Mouse (Mus musculus) urinary bladder, adult 18-20 months (tissue): ENCODE results near the gene Cct5.

Experiments used
- DNase-seq, 2 experiments: peaks; one replicate each; pipeline ENCODE4 v3.0.0; 2022; ENCODE audit warnings: low spot score in 2 of 2, mixed read lengths in 2 of 2

Cct5 gene

DNA sequence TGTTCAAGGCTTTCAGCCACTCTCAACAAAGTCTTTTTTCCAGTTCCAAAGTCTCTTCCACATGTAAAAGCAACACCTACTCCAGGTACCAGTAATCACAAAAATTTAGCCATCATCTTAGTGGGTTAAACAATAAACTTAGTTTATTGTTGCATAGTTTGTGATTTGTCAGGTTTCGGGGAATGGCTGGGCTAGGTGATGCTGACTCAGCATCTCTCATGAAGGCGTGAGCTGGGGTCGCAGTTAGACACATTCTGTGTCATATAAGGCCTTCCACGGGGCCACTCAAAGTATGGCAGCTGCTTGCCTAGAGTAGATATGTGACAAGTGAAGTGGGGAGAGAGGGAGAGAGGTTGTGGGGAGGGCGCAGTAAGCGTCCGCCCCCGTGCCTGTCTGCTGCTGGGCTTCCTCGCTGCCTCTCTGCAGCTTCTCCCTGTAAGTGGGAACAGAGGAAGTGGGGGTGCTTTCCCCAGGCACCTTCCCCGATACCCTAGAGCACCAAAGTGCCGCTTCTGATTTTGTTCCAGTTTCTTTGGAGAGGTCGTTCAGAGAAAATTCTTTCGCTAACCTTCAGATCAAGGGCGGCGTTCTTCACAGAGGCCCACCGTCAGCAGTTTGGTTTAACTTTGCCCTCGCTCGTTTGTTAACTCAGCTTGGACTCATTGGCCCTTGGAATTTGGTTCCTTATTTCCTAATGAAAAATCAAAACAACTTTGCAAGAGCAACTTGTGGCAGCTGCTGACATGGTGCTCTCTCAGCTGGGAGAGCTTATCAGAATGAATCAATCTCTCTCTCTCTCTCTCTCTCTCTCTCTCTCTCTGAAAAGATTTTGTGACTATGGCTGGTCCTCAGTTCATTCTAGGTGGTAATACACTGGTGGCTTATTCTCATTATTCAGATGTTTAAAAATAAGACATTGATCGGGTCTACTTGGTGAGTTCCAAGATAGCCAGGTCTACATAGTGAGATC, 37.7 kb downstream of the Cct5 start:
- DNase-seq: no peak

DNA sequence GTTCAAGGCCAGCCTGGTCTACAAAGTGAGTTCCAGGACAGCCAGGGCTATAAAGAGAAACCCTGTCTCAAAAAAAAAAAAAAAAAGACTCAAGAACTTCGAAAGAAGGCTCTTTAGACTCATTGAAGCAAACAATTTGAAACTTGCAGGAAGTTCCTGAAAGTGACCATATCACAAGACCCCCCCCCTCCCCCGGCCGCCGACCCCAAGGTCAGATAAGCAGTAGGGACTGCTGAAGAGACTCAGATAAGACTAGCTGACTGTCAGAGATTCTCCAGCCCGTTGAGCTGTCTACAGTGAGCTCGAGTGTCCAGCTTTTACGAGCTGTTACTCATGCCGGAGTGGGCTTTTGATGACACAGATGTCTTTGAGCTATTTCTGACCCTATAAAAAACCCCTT, 38.8 kb downstream of the Cct5 start:
- no peak for DNase-seq

DNA sequence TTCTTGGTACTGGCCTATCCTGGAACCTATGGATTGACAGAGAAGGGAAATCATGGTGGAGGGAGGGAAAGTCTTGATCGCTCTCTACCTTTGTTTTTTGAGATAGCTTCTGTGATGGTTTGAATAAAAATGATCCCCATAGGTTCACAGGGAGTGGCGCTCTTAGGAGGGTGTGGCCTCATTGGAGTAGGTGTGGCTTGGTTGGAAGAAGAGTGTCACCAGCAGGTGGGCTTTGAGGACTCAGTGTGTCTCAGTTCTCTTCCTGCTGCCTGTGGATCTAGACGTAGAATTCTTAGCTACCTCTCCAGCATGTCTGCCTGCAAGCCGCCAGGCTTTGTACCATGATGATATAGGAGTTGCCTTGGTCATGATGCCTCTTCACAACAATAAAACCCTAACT, 39.6 kb downstream of the Cct5 start:
- DNase-seq: no peak

DNA sequence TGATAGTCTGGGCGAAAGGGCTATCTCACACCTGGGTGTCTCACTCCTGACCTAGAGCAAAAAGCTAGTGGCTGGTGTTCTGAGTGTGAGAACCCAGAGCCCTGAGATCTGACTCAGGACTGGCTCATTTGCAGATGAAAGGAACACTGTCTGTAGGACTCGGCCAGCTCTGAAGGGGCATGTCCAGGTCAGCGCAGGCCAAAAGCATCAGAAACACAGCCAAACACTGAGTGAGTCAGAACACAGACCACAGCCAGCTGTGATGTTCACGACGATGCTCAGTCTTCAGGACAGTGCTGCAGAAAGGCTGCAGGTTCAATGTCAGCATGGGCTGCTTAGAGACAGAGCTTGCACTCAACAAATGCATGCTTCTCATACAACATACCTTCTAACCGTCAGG, 40.2 kb downstream of the Cct5 start:
- DNase-seq: no peak

DNA sequence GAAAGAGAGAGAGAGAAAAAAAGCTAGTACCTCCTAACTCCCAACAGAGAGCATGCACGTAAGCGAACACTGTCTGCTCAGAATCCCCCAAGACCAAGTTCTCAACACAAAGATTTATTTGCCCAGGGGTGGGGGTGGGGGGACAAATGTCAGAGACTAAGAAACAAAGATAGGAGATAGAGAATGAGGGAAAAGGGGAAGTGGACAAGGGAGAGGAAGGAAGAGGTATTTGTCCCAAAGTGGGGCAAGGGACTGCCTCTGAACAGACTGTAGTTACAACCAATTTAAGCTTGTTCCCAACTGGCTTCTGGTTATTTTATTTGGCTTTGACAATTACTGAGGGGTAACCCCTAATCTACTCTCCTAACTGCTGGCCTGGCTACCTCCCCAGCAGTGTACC, 46.7 kb downstream of the Cct5 start:
- DNase-seq: no peak

DNA sequence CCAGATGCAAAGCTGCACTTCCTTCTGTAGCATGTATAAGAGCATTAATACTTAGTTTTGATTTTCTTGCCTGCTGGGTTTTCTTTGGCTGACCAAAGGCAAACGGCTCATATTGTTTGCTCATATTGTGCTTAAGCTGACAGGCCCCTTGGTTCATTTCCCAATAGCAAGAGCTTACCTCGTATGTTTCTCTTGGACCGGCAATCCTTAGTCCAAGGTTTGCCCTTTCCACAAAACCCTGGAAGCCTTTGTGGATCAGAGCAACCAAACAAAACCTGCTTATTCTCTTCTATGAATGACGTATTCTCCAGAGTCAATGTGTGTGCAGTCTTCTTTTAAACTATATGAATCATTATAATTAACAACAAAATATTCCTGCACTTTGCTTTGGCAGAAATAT, 51.2 kb downstream of the Cct5 start:
- no peak for DNase-seq

DNA sequence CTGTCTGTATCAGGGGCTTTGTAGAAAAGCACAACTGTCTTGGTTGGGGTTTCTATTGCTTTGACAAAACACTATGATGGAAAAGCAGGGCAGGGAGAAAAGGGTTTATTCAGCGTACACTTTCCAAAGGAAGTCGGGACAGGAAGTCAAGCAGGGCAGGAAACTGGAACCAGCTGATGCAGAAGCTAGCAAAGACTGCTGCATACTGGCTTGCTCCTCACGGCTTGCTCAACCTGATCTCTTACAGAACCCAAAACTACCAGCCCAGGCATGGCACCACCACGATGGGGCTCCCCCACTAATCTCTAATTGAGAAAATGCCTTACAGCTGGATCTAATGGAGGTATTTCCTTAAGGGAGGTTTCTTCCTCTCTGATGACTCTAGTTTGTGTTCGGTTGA, 54.2 kb downstream of the Cct5 start:
- DNase-seq: no peak

DNA sequence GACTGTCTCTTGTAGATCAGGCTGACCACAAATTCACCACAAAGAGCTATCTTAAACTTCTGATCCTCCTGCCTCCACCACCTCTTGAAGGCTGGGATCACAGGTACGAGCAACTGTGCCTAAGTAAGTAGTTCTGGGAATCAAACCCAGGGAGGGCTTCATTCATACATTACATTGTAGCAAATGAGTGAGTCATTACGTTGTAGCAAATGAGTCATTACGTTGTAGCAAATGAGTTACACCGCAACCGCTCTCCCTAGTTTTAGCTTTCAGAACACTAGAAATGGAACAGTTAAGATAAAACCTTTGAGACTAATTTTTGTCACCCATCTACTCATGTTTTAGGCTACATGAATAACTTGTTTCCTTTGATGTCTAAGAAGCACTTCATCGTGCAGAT, 55.3 kb downstream of the Cct5 start:
- no peak for DNase-seq

DNA sequence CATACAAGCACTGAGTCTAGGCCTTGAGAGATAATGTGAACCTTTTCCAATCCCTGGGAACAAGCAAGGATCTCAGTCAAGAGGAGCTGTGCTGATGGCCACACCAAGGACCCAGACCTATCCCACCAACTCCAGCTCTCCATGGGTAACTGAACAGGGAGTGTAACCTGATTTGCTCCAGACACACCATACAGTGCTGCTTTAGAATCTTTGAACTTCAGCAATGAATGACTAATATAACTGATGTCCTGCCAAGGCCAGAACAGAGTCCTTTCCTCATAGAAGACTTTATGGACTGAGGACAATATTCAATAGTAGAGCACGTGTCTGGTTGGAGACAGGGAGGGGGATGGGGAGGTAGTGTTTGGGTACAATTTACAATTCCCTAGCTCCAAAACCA, 56.5 kb downstream of the Cct5 start:
- DNase-seq: no peak

DNA sequence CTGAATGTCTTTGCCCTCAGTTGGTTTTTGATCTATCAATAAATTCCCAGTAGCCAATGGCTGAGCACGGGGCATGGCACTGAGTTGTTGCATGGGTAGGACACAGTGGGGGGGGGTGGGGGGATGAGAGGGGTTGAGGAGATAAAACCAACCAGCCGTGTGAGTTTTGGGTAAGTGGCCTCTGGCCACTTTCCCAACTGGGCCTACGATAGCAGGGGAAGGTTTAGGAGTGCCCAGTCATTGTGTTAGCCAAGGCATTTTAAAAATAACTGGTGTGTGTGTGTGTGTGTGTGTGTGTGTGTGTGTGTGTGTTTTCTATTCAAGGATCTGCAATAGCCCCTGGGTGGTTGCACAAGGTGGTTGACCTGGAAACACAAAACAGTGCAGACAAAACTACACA, 58.4 kb downstream of the Cct5 start:
- no peak for DNase-seq

DNA sequence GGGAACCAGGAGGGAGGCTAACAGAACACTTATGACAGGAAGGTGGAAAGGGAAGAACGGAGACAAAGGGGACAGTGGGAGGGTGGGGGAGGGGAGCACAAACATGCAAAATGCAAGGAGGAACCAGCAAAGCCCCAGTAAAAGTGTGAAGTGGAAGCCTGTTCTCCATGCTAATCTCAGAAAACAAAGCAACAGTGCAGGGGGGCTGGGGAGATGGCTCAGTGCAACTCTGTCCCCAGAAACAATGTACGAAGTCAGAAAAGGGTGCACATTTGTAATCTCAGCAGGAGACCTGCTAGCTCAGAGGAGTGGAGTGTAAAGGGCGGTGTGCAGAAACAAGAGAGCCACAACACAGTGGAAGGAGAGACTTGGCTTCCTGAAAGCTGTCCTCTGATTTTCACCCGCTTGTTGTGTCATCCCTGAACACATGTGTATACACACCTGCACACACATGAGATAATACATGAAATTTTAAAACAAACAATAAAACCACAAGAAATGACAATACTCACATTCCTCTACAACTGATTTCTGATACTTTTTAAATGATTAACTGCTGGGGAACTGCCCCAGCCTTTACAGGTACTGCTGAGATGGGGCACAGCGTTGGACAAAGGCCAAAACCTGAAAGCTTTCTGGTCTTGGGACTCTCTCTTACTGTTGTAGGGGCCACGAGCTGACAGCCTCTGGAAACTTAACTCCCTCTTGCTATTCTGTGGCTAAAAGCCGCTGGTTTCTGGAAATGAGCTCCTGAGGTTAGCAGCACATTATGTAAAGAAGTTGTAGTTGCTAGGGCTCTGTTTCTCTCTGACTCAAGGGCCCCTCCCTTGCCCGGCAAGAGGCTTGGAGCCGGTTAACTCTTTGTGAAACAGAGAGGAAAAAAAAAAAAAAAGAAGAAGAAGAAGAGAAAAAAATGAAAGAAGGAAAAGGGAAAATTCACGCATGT, 59.3 kb downstream of the Cct5 start:
- no peak for DNase-seq
